Comparison of ENCODE assay signal across 21 mouse cellular contexts in genomic region chr2:179937091-179937490, GRCm38 (mm10). TPM values are rescaled to one million over a fixed set of nuclear protein-coding genes. Genes with fewer than 3 reads are reported as not detected.
DNase-seq lines count a peak whose midpoint lies in the region; ATAC-seq and TF ChIP-seq lines count a peak whose summit lies in the region.
"Had no signal": no experiment of that assay in that cellular context is flagged by ENCODE, and none has a peak within 500 bp of the region (broad histone marks: within the 10 kb centered on the region; RNA-seq: fewer than 3 reads in every experiment).

No protein-coding gene starts in this region.

- intact Hi-C loops in left cerebral cortex, postnatal 10 days (cut with DNase I): no loop called here

- H3K4me1 ChIP-seq in lung, adult 2 months (ENCODE audit: control insufficient read depth, insufficient read depth, low read length): peaks cover 3% of the 10 kb centered on the region
- H3K4me1 ChIP-seq in megakaryocyte, embryonic 14.5 days: peaks cover 92% of the 10 kb centered on the region

- no peak overlapping the region for H3K4me3 ChIP-seq in lung, adult 2 months (replicated peaks; ENCODE audit: extremely low read depth, low read depth, low read length)
- H3K4me3 ChIP-seq in megakaryocyte, embryonic 14.5 days (replicated peaks): peak overlapping the region; percentile 86
- H3K4me3 ChIP-seq: embryonic facial prominence, embryonic 13.5 days; forebrain, embryonic 13.5 days; heart, embryonic 10.5 days; hindbrain, embryonic 13.5 days had no signal

- peaks cover 57% of the 10 kb centered on the region for H3K36me3 ChIP-seq in megakaryocyte, embryonic 14.5 days (replicated peaks; ENCODE audit: low read length)

- no peaks in the 10 kb centered on the region for H3K9me3 ChIP-seq in megakaryocyte, embryonic 14.5 days
- H3K9me3 ChIP-seq: embryonic facial prominence, embryonic 13.5 days; forebrain, embryonic 13.5 days; heart, embryonic 10.5 days; hindbrain, embryonic 13.5 days had no signal

- H3K27me3 ChIP-seq in megakaryocyte, embryonic 14.5 days (replicated peaks): no peaks in the 10 kb centered on the region
- H3K27me3 ChIP-seq: embryonic facial prominence, embryonic 13.5 days; forebrain, embryonic 13.5 days; hindbrain, embryonic 13.5 days had no signal

- no peak for TF ChIP-seq POLR2A in lung, adult 2 months (IDR thresholded peaks at IDR 0.05; ENCODE audit: borderline replicate concordance, extremely low read depth, low read depth, low read length)

- peak; percentile 32 for DNase-seq in lung, postnatal 36 days
- DNase-seq in lung, adult 2 months: no peak
- DNase-seq in urinary bladder, postnatal 36 days (ENCODE audit: low spot score in 2 of 2): no peak
- DNase-seq in adrenal gland, adult 18-20 months (ENCODE audit: low spot score in 2 of 2): no peak
- no peak for DNase-seq in left cerebral cortex, postnatal 10 days (ENCODE audit: extremely low spot score in 1 of 2, low spot score in 2 of 2)
- DNase-seq: adrenal gland, adult 8-10 months; adrenal gland, postnatal 36 days; cerebellum, adult 18-20 months; cerebellum, adult 9-11 months; forebrain, postnatal 0 days; gastrocnemius, postnatal 25 days; heart, adult 11 months; heart, postnatal 10 days; heart, postnatal 4 days had no signal

- TF ChIP-seq CTCF in lung, adult 2 months (IDR thresholded peaks at IDR 0.05; ENCODE audit: insufficient read depth, low read length): no peak

- ATAC-seq in common myeloid progenitor, adult 5-6 weeks (replicated peaks; ENCODE audit: low read depth, poor library complexity, severe bottlenecking): peak; percentile 79
- ATAC-seq: forebrain, embryonic 13.5 days; forebrain, postnatal 0 days; hindbrain, postnatal 0 days had no signal

- WGBS in lung, adult 2 months: 47% methylated on average over 4 of the region's 4 CpGs

RNA-seq across cellular contexts. Expression of gene Taf4, which starts 39.4 kb away (rescaled TPM):
- 10.1 and 11.5 TPM in 2 replicates for polyA plus RNA-seq in lung, adult 2 months (2012; rRNA removed)
- total RNA-seq in common myeloid progenitor, adult 5-6 weeks (2017): 19.9 and 21.7 TPM in 2 replicates
- 9.1 and 14.6 TPM in 2 replicates for polyA plus RNA-seq in megakaryocyte, embryonic 14.5 days (2012; ENCODE audit: insufficient read depth, low replicate concordance)
- 10 to 100 TPM; 17.2 to 19.9 TPM for total RNA-seq in adrenal gland, adult 18-20 months (2021)
- 10 to 100 TPM; 19.5 to 20.9 TPM for total RNA-seq in left cerebral cortex, postnatal 10 days (2021)
